Mouse (Mus musculus) bone marrow macrophage, adult 2 months (primary cell): ENCODE results near the gene Reps2.

Experiments used
- CTCF ChIP-seq: IDR thresholded peaks from 2 replicates; pipeline ENCODE4 v1.5.1; 2012; ENCODE audit warnings: low read depth, mild to moderate bottlenecking, low read length, moderate library complexity
- POLR2A ChIP-seq: IDR thresholded peaks from 2 replicates; pipeline ENCODE4 v1.6.1; 2012; ENCODE audit warnings: mild to moderate bottlenecking, low read depth, low read length, borderline replicate concordance

DNA sequence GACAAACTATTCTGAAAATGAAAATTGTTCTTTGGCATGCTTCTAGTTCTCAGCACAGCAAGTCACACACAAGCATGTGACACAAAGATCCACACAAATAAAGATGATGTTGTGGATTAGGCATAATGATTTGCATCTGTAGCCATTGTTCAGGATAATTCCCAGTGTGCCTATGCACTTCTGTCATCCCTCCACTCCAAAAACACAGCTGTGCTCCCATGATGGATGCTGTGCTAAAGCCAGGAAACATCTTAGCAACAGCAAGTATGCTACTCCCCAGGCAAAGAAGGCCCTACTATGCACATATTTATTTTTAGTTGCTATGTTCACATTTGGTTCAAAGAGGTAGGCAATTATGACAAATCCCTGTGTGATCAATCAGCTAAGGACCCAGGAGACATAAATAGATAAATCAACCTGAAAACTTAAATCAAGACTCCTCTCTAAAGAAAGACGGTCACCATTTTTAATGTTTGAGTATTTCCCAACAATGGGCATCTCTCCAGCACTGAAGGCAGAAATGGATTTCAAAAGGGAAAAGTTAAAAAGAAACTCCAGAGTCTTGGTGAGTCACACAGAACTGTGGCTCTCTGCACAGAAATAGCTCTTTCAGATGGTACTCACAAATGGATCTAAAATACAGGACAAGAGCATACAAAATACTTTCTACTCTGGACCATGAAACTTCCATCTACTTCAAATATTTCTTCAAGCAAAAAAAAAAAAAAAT lies 87.6 kb downstream of the Reps2 start:
- TF ChIP-seq POLR2A: no peak
- TF ChIP-seq CTCF: no peak
